Comparison of ENCODE assay signal across 30 mouse cellular contexts in genomic region chr9:111523111-111523510, GRCm38 (mm10).
A peak's percentile ranks its signal among the peaks of the same experiment; 100 is the strongest.
DNase-seq lines count a peak whose midpoint lies in the region; ATAC-seq and TF ChIP-seq lines count a peak whose summit lies in the region.
"Had no signal": no experiment of that assay in that cellular context is flagged by ENCODE, and none has a peak within 500 bp of the region (broad histone marks: within the 10 kb centered on the region; RNA-seq: fewer than 3 reads in every experiment).

No protein-coding gene starts in this region.

- no peak overlapping the region for H3K9ac ChIP-seq in hindbrain, postnatal 0 days (replicated peaks; ENCODE audit: low read length)
- H3K9ac ChIP-seq: embryonic facial prominence, embryonic 12.5 days; embryonic facial prominence, embryonic 15.5 days; forebrain, postnatal 0 days; heart, embryonic 13.5 days; hindbrain, embryonic 13.5 days had no signal

- H3K4me2 ChIP-seq in hindbrain, postnatal 0 days (ENCODE audit: low read depth, low read length): no peak overlapping the region
- H3K4me2 ChIP-seq: embryonic facial prominence, embryonic 12.5 days; embryonic facial prominence, embryonic 15.5 days; heart, embryonic 13.5 days; hindbrain, embryonic 13.5 days had no signal

- peak; percentile 45 for DNase-seq in heart, adult 11 months
- no peak for DNase-seq in heart, postnatal 4 days
- DNase-seq in ES-CJ7 (ENCODE audit: low read depth, low spot score): peak; percentile 41
- peak; percentile 94 for DNase-seq in R1 (ENCODE audit: low read depth, low spot score)
- DNase-seq in testis, postnatal 14 days (ENCODE audit: low spot score): peak; percentile 60
- DNase-seq in urinary bladder, postnatal 10 days (ENCODE audit: low spot score): no peak
- DNase-seq in hindbrain, postnatal 0 days (ENCODE audit: low spot score): no peak
- no peak for DNase-seq in lung, postnatal 10 days
- DNase-seq: adrenal gland, adult 2 months; adrenal gland, postnatal 14 days; B cell, adult 2 months; cerebellum, adult 11 months; cerebellum, adult 2 months; cerebellum, adult 9-11 months; cerebellum, postnatal 25 days; forebrain, postnatal 0 days; gastrocnemius, adult 2 months; gastrocnemius, postnatal 14 days; heart, adult 2 months; heart, postnatal 14 days had no signal

- H3K27ac ChIP-seq in hindbrain, postnatal 0 days: no peak overlapping the region
- H3K27ac ChIP-seq: embryonic facial prominence, embryonic 12.5 days; embryonic facial prominence, embryonic 15.5 days; gastrocnemius, adult 2 months; heart, adult 2 months; heart, embryonic 10.5 days; heart, embryonic 13.5 days; hindbrain, embryonic 13.5 days had no signal

- ATAC-seq in hindbrain, postnatal 0 days: no peak
- ATAC-seq: forebrain, embryonic 14.5 days; forebrain, postnatal 0 days; hindbrain, embryonic 16.5 days; inflammation-experienced regulatory T-cells, adult 6 months; intestine, embryonic 16.5 days had no signal

- 91% methylated on average over 11 of the region's 11 CpGs for WGBS in hindbrain, postnatal 0 days

- TF ChIP-seq CTCF in hindbrain, postnatal 0 days (IDR thresholded peaks at IDR 0.05; ENCODE audit: low read depth): no peak

- no peaks in the 10 kb centered on the region for H3K9me3 ChIP-seq in hindbrain, postnatal 0 days (ENCODE audit: low read length)
- H3K9me3 ChIP-seq: embryonic facial prominence, embryonic 12.5 days; embryonic facial prominence, embryonic 15.5 days; heart, embryonic 10.5 days; heart, embryonic 13.5 days had no signal

- no peaks in the 10 kb centered on the region for H3K4me1 ChIP-seq in hindbrain, postnatal 0 days (ENCODE audit: insufficient read depth, low read length)
- H3K4me1 ChIP-seq: embryonic facial prominence, embryonic 12.5 days; embryonic facial prominence, embryonic 15.5 days; heart, embryonic 13.5 days; hindbrain, embryonic 13.5 days had no signal

- no peak overlapping the region for H3K4me3 ChIP-seq in hindbrain, postnatal 0 days (ENCODE audit: low read length)
- H3K4me3 ChIP-seq: embryonic facial prominence, embryonic 12.5 days; embryonic facial prominence, embryonic 15.5 days; gastrocnemius, adult 2 months; heart, adult 2 months; heart, embryonic 10.5 days; heart, embryonic 13.5 days; hindbrain, embryonic 13.5 days had no signal

- no peaks in the 10 kb centered on the region for H3K27me3 ChIP-seq in hindbrain, postnatal 0 days (ENCODE audit: insufficient read depth, low read length)
- H3K27me3 ChIP-seq: embryonic facial prominence, embryonic 12.5 days; embryonic facial prominence, embryonic 15.5 days; heart, embryonic 13.5 days; hindbrain, embryonic 13.5 days had no signal

- no peaks in the 10 kb centered on the region for H3K36me3 ChIP-seq in hindbrain, postnatal 0 days (ENCODE audit: insufficient read depth, low read length)
- H3K36me3 ChIP-seq: embryonic facial prominence, embryonic 12.5 days; embryonic facial prominence, embryonic 15.5 days; G1E; heart, embryonic 10.5 days; heart, embryonic 13.5 days; hindbrain, embryonic 13.5 days had no signal

Comparison
In these comparisons a context has a peak if more than half of its experiments do, and no peak if none do; other contexts are left out.
1. DNase-seq: peak in heart, adult 11 months (single experiment), ES-CJ7 (single experiment), R1 (single experiment) and testis, postnatal 14 days (single experiment); none in heart, postnatal 4 days (single experiment), urinary bladder, postnatal 10 days (single experiment), hindbrain, postnatal 0 days (single experiment) and lung, postnatal 10 days (single experiment).